Mouse (Mus musculus): ENCODE measurements around the gene Hdac9. TPM values are rescaled to one million over a fixed set of nuclear protein-coding genes. Genes with fewer than 3 reads are reported as not detected.
"Not testable (repeated sequence)": the region's sequence is repeated elsewhere in the genome, so short reads cannot be mapped to it uniquely, and the experiment has no call there.

The Hdac9 gene
- polyA plus RNA-seq, 2 experiments from 2014 or later, result 3.2 to 3.6 TPM

DNA sequence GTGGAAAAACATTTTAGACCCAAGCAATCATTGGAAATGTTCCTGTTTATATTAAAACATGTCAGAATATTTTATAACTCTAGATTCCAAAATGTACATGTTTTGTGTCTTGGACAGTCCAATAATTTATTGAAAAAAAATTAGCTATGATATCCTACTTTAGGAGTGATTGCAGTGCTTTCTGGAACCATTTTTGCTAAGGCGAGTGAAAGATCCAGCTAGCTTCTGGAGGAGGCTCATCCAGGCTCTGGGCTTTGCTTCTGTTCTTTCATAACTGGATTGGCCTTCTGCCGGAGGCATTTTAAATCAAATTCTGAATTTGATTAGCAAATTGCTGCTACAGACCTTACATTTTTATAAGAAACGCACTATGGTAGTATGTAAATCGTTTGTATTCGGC, 864.4 kb downstream of the Hdac9 start:
- ATAC-seq, result no peak

DNA sequence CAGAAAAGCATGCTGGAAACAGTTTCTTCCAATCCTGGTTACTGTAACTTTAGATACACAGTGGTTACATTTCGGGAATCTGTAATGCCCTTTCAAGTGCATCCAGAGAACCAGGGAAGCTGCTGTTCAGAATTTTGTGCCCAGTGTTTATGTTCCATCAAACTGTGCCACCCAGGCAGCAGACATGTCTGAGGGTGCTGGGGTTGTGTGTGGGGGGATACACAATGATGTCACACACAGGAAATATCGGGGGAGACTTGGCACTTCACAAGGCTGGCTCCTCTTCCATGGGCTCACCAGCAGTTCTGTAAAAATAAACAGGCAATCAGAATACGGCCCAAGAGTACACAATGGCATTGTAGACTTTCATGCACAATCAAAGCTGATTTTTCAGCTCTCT, 864.9 kb downstream of the Hdac9 start:
- no peak for ATAC-seq

DNA sequence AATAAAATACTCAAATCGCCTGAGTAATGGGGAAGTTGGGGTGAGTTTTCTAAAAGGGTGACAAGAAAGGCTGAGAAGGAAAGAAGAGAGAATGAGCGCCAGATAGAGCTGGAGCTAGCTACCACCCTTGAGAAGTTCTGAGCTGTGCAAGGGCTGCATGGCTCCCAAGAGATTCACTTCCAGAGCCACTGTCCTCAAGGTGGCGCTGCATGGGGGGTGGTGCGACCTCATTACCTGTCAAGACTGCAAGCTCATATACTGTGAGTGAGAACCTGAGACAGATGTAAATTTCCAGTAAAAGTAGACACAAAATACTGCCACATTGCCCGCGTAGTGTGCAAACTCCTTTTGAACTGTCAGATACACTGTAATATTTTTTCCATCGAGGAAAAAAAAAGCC, 865.8 kb downstream of the Hdac9 start:
- ATAC-seq, result no peak

DNA sequence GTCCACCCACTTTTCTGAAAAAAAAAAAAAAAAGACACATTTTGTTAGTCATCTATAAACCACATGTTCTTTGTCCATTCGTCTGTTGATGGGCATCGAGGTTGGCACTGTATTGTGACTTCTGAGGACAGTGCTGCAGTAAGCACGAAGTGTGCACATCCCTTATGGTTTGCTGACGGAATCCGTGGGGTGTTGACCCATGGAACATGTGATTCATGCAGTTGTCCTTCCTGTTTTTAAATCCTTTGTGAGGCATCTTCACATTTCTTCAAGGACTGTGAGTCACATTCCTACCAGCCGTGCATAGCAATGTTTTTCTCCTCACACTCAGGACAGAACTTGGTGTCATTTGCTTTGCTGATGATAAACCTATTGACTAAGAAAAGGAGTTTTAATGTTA, 875.9 kb downstream of the Hdac9 start:
- no peak for ATAC-seq

DNA sequence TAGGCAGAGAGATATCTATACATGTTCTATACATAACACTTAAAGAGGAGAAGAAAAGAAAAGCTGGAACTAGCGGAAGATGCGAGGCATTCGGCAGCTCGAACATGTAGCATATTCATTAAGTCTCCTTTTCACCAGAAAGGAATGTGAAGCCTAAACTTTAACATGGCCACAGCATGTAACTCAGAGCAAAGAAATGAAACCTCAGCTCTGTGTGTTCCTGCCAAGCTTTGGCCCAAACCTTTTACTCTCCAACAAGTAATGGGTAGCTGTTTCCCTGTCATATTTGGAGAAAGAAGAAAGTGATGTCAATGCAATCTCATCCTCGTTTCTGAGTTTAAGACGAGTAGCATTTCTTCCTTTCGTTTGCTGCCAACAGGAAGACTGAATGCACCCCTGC, 876.8 kb downstream of the Hdac9 start:
- ATAC-seq, result no peak

DNA sequence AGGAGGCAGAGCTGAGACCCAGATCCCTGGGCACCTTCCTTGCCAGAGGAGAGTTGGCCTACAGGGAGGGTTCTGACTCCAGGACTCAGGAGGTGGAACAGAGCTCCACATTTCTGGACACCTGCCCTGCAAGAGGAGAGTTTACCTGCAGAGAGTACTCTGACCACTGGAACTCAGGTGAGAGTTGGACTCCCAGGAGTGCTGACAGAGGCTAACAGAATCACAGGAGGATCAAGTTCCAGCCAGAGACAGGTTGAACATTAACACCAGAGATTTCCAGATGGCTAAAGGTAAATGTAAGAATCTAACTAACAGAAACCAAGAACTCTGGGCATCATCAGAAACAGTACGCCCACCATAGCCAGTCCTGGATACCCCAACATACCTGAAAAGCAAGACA, 907.1 kb downstream of the Hdac9 start:
- ATAC-seq, result not testable (repeated sequence)

Other genes starting within 250 kb of the Hdac9 start
- 1 to 10 TPM; 3.5 to 4.8 TPM for gene Prps1l1, start 67.7 kb upstream of the Hdac9 start, polyA plus RNA-seq (2017; shearing (Covaris generic))
- gene Snx13, start 130.1 kb upstream of the Hdac9 start, polyA plus RNA-seq (2017; shearing (Covaris generic)), result 10 to 100 TPM; 25.6 to 27.6 TPM